Mouse (Mus musculus): ENCODE measurements around the gene Zfp445. TPM values are rescaled to one million over a fixed set of nuclear protein-coding genes. Genes with fewer than 3 reads are reported as not detected.
"Not testable (repeated sequence)": the region's sequence is repeated elsewhere in the genome, so short reads cannot be mapped to it uniquely, and the experiment has no call there.

Zfp445 gene
- polyA plus RNA-seq, 1 experiment, result 158 TPM

GRCm38 (mm10) chr9:122854526-122854925, 11.3 kb downstream of the Zfp445 start:
- no peak for TF ChIP-seq POLR2A (IDR thresholded peaks at IDR 0.05; ENCODE audit: borderline replicate concordance, insufficient read depth, low read length)
- no peak for TF ChIP-seq CTCF (IDR thresholded peaks at IDR 0.05; ENCODE audit: borderline replicate concordance, insufficient read depth, low read depth, low read length)

GRCm38 (mm10) chr9:122847811-122848311, 17.9 kb downstream of the Zfp445 start:
- not testable (repeated sequence) for H3K27ac ChIP-seq (ENCODE audit: insufficient read depth, low read length); H3K4me3 ChIP-seq (replicated peaks; ENCODE audit: insufficient read depth, low read depth, low read length); DNase-seq; H3K4me1 ChIP-seq (ENCODE audit: control insufficient read depth, insufficient read depth, low read length); H3K27me3 ChIP-seq (ENCODE audit: control insufficient read depth, insufficient read depth, low read length)
- WGBS, result 89% methylated on average over 8 of the region's 8 CpGs

More at GRCm38 (mm10) chr9:122854526-122854925, 11.3 kb downstream of the Zfp445 start:
- 69% methylated on average over 7 of the region's 7 CpGs for whole genome bisulfite sequencing
- Histone ChIP-seq H3K4me1 (ENCODE audit: control insufficient read depth, insufficient read depth, low read length) (no peaks in the 10 kb centered on the region), H3K27me3 (ENCODE audit: control insufficient read depth, insufficient read depth, low read length) (no peaks in the 10 kb centered on the region; the same call in 1 of the 2 replicates), H3K27ac (ENCODE audit: insufficient read depth, low read length) (no peak overlapping the region), H3K4me3 (replicated peaks; ENCODE audit: insufficient read depth, low read depth, low read length) (no peak overlapping the region)
- no peak for DNase-seq

- Histone ChIP-seq H3K27me3 (ENCODE audit: control insufficient read depth, insufficient read depth, low read length) (no peaks in the 10 kb centered on the region), H3K27ac (ENCODE audit: insufficient read depth, low read length) (no peak overlapping the region), H3K4me3 (replicated peaks; ENCODE audit: insufficient read depth, low read depth, low read length) (no peak overlapping the region), H3K4me1 (ENCODE audit: control insufficient read depth, insufficient read depth, low read length) (no peaks in the 10 kb centered on the region)
- peak in 1 of 2 experiments; percentile 42 for DNase-seq
- TF ChIP-seq CTCF (IDR thresholded peaks at IDR 0.05; ENCODE audit: borderline replicate concordance, insufficient read depth, low read depth, low read length) (no peak), POLR2A (IDR thresholded peaks at IDR 0.05; ENCODE audit: borderline replicate concordance, insufficient read depth, low read length) (no peak)
These were observed 19.6 kb downstream of the Zfp445 start for GRCm38 (mm10) chr9:122846156-122846555.

- no peaks in the 10 kb centered on the region for H3K4me1 ChIP-seq (ENCODE audit: control insufficient read depth, insufficient read depth, low read length)
- TF ChIP-seq CTCF (IDR thresholded peaks at IDR 0.05; ENCODE audit: borderline replicate concordance, insufficient read depth, low read depth, low read length) (no peak), POLR2A (IDR thresholded peaks at IDR 0.05; ENCODE audit: borderline replicate concordance, insufficient read depth, low read length) (no peak)
- no peak for DNase-seq
- H3K4me3 ChIP-seq (replicated peaks; ENCODE audit: insufficient read depth, low read depth, low read length), result no peak overlapping the region
- 80% methylated on average over 3 of the region's 3 CpGs for WGBS
- no peaks in the 10 kb centered on the region for H3K27me3 ChIP-seq (ENCODE audit: control insufficient read depth, insufficient read depth, low read length)
- H3K27ac ChIP-seq (ENCODE audit: insufficient read depth, low read length), result no peak overlapping the region
These were observed 20.2 kb downstream of the Zfp445 start for GRCm38 (mm10) chr9:122845621-122846020.

GRCm38 (mm10) chr9:122843760-122844159, 22.0 kb downstream of the Zfp445 start, which contains the start of gene Gm35549:
TSS of gene Gm35549 (minus strand) at chr9:122844035.
- TF ChIP-seq CTCF (IDR thresholded peaks at IDR 0.05; ENCODE audit: borderline replicate concordance, insufficient read depth, low read depth, low read length), result no peak
- no peak for TF ChIP-seq POLR2A (IDR thresholded peaks at IDR 0.05; ENCODE audit: borderline replicate concordance, insufficient read depth, low read length)
- H3K4me3 ChIP-seq (replicated peaks; ENCODE audit: insufficient read depth, low read depth, low read length), result no peak within 1 kb of the TSS
- no peaks in the 10 kb centered on the region for H3K27me3 ChIP-seq (ENCODE audit: control insufficient read depth, insufficient read depth, low read length)
- no peaks in the 10 kb centered on the region for H3K4me1 ChIP-seq (ENCODE audit: control insufficient read depth, insufficient read depth, low read length)
- WGBS, result 45% methylated on average over 3 of the region's 3 CpGs
- no peak for DNase-seq
- no peak within 1 kb of the TSS for H3K27ac ChIP-seq (ENCODE audit: insufficient read depth, low read length)

- 43% methylated on average over 16 of the region's 16 CpGs for WGBS
- peaks cover 9% of the 10 kb centered on the region for H3K4me1 ChIP-seq (ENCODE audit: control insufficient read depth, insufficient read depth, low read length)
- no peaks in the 10 kb centered on the region for H3K27me3 ChIP-seq (ENCODE audit: control insufficient read depth, insufficient read depth, low read length)
- H3K27ac ChIP-seq (ENCODE audit: insufficient read depth, low read length), result no peak overlapping the region
- no peak for DNase-seq
- no peak for TF ChIP-seq CTCF (IDR thresholded peaks at IDR 0.05; ENCODE audit: borderline replicate concordance, insufficient read depth, low read depth, low read length)
- no peak for TF ChIP-seq POLR2A (IDR thresholded peaks at IDR 0.05; ENCODE audit: borderline replicate concordance, insufficient read depth, low read length)
- H3K4me3 ChIP-seq (replicated peaks; ENCODE audit: insufficient read depth, low read depth, low read length), result no peak overlapping the region
These were observed 28.1 kb downstream of the Zfp445 start for GRCm38 (mm10) chr9:122837680-122838079.

GRCm38 (mm10) chr9:122837216-122837615, 28.6 kb downstream of the Zfp445 start:
- DNase-seq, result no peak
- TF ChIP-seq CTCF (IDR thresholded peaks at IDR 0.05; ENCODE audit: borderline replicate concordance, insufficient read depth, low read depth, low read length), result no peak
- no peak for TF ChIP-seq POLR2A (IDR thresholded peaks at IDR 0.05; ENCODE audit: borderline replicate concordance, insufficient read depth, low read length)
- no peak overlapping the region for H3K4me3 ChIP-seq (replicated peaks; ENCODE audit: insufficient read depth, low read depth, low read length)
- H3K27ac ChIP-seq (ENCODE audit: insufficient read depth, low read length), result no peak overlapping the region
- 71% methylated on average over 4 of the region's 4 CpGs for WGBS
- H3K27me3 ChIP-seq (ENCODE audit: control insufficient read depth, insufficient read depth, low read length), result no peaks in the 10 kb centered on the region
- peaks cover 9% of the 10 kb centered on the region for H3K4me1 ChIP-seq (ENCODE audit: control insufficient read depth, insufficient read depth, low read length)

GRCm38 (mm10) chr9:122836790-122837189, 29.0 kb downstream of the Zfp445 start:
- peaks cover 9% of the 10 kb centered on the region for H3K4me1 ChIP-seq (ENCODE audit: control insufficient read depth, insufficient read depth, low read length)
- no peak overlapping the region; the same call in 1 of the 2 replicates for H3K27ac ChIP-seq (ENCODE audit: insufficient read depth, low read length)

More at GRCm38 (mm10) chr9:122836790-122837189, 29.0 kb downstream of the Zfp445 start:
- DNase-seq, result peak; percentile 58 to 59
- no peak for TF ChIP-seq CTCF (IDR thresholded peaks at IDR 0.05; ENCODE audit: borderline replicate concordance, insufficient read depth, low read depth, low read length)
- TF ChIP-seq POLR2A (IDR thresholded peaks at IDR 0.05; ENCODE audit: borderline replicate concordance, insufficient read depth, low read length), result no peak
- WGBS, result 12% methylated on average over 6 of the region's 6 CpGs
- no peaks in the 10 kb centered on the region for H3K27me3 ChIP-seq (ENCODE audit: control insufficient read depth, insufficient read depth, low read length)
- H3K4me3 ChIP-seq (replicated peaks; ENCODE audit: insufficient read depth, low read depth, low read length), result no peak overlapping the region

Measured in cerebellum, adult 2 months (tissue).